Mouse (Mus musculus) MEL (cell line): ENCODE measurements around the gene Acrbp. TPM values are rescaled to one million over a fixed set of nuclear protein-coding genes. Genes with fewer than 3 reads are reported as not detected.
"Not testable (repeated sequence)": the region's sequence is repeated elsewhere in the genome, so short reads cannot be mapped to it uniquely, and the experiment has no call there.

Source experiments
- DNase-seq: peaks from one replicate; pipeline ENCODE4 v3.0.0; 2011; ENCODE audit warnings: low read depth, low spot score
- H3K27ac ChIP-seq: 2 replicates; pipeline ENCODE4 v1.5.1; 2012; ENCODE audit warnings: low read depth, mild to moderate bottlenecking, control low read depth, low read length, moderate library complexity; ENCODE audit not compliant: control insufficient read depth
- H3K27me3 ChIP-seq, 2 experiments: fragments of 150-350 bp in 1 of 2; sonication (generic) in 1 of 2; 2 replicates each; pipeline ENCODE4 v1.6.1; 2012; ENCODE audit warnings: low read length in 2 of 2, mild to moderate bottlenecking in 2 of 2, improper control_type of control experiment in 1 of 2, moderate library complexity in 1 of 2; ENCODE audit not compliant: insufficient read depth in 2 of 2, control insufficient read depth in 1 of 2
- H3K36me3 ChIP-seq, 2 experiments: 2 replicates each; pipeline ENCODE4 v1.6.1; 2012 to 2014; ENCODE audit warnings: low read length in 2 of 2, improper control_type of control experiment in 1 of 2, inconsistent platforms in 1 of 2, mild to moderate bottlenecking in 1 of 2; ENCODE audit not compliant: insufficient read depth in 2 of 2, control insufficient read depth in 1 of 2
- H3K4me1 ChIP-seq, 2 experiments: fragments of 150-350 bp in 1 of 2; sonication (generic) in 1 of 2; 2 replicates each; pipeline ENCODE4 v1.6.1; 2012; ENCODE audit warnings: low read length in 2 of 2, improper control_type of control experiment in 1 of 2, mild to moderate bottlenecking in 1 of 2; ENCODE audit not compliant: insufficient read depth in 2 of 2, control insufficient read depth in 1 of 2
- H3K4me3 ChIP-seq, 2 experiments: fragments of 150-350 bp in 1 of 2; sonication (generic) in 1 of 2; 2 replicates each; pipeline ENCODE4 v1.5.1; 2012; ENCODE audit warnings: low read depth in 2 of 2, low read length in 2 of 2, mild to moderate bottlenecking in 2 of 2, moderate library complexity in 2 of 2, control low read depth in 1 of 2, improper control_type of control experiment in 1 of 2; ENCODE audit not compliant: control insufficient read depth in 1 of 2, insufficient read depth in 1 of 2
- H3K79me2 ChIP-seq: 2 replicates; pipeline ENCODE4 v1.6.1; 2012; ENCODE audit warnings: mild to moderate bottlenecking, low read length, moderate library complexity; ENCODE audit not compliant: control insufficient read depth, poor library complexity, insufficient read depth
- H3K9ac ChIP-seq: 2 replicates; pipeline ENCODE4 v1.6.1; 2012; ENCODE audit warnings: low read depth, mild to moderate bottlenecking, control low read depth, low read length, moderate library complexity; ENCODE audit not compliant: control insufficient read depth, poor library complexity, severe bottlenecking
- H3K9me3 ChIP-seq: fragments of 150-350 bp; sonication (generic); replicated peaks from 2 replicates; pipeline ENCODE4 v1.6.1; 2012; ENCODE audit warnings: mild to moderate bottlenecking, low read length, improper control_type of control experiment, moderate library complexity; ENCODE audit not compliant: insufficient read depth
- BHLHE40 ChIP-seq: IDR thresholded peaks from 2 replicates; pipeline ENCODE4 v1.6.1; 2012; ENCODE audit warnings: low read depth, mild to moderate bottlenecking, inconsistent platforms, low read length, improper control_type of control experiment, borderline replicate concordance
- CTCF ChIP-seq, 3 experiments: IDR thresholded peaks in 2 of 3; conservative IDR thresholded peaks in 1 of 3; 2 replicates each; pipeline ENCODE4 v1.5.1; 2011 to 2012; ENCODE audit warnings: low read length in 3 of 3, low read depth in 2 of 3, mild to moderate bottlenecking in 2 of 3, improper control_type of control experiment in 1 of 3, inconsistent platforms in 1 of 3, mixed read lengths in 1 of 3, moderate library complexity in 1 of 3; ENCODE audit not compliant: control insufficient read depth in 1 of 3, insufficient read depth in 1 of 3, poor library complexity in 1 of 3, severe bottlenecking in 1 of 3
- EP300 ChIP-seq, 2 experiments: IDR thresholded peaks; 2 replicates each; pipeline ENCODE4 v1.6.1; 2011; ENCODE audit warnings: improper control_type of control experiment in 2 of 2, low read length in 2 of 2, low read depth in 1 of 2, mild to moderate bottlenecking in 1 of 2
- JUND ChIP-seq: IDR thresholded peaks from 2 replicates; pipeline ENCODE4 v1.6.1; 2011; ENCODE audit warnings: low read depth, mild to moderate bottlenecking, improper control_type of control experiment, low read length
- NELFE ChIP-seq: IDR thresholded peaks from 2 replicates; pipeline ENCODE4 v1.6.1; 2011; ENCODE audit warnings: low read depth, low read length, improper control_type of control experiment
- NRF1 ChIP-seq: IDR thresholded peaks from 2 replicates; pipeline ENCODE4 v1.6.1; 2014; ENCODE audit warnings: low read depth, mild to moderate bottlenecking, inconsistent platforms, low read length, improper control_type of control experiment, moderate library complexity; ENCODE audit not compliant: poor library complexity, insufficient read depth, severe bottlenecking
- POLR2A ChIP-seq, 2 experiments: IDR thresholded peaks; 2 replicates each; pipeline ENCODE4 v1.6.1; 2011 to 2012; ENCODE audit warnings: low read length in 2 of 2, mild to moderate bottlenecking in 2 of 2, control low read depth in 1 of 2, improper control_type of control experiment in 1 of 2, low read depth in 1 of 2, moderate library complexity in 1 of 2; ENCODE audit not compliant: control insufficient read depth in 1 of 2, insufficient read depth in 1 of 2, poor library complexity in 1 of 2
- POLR2AphosphoS2 ChIP-seq: IDR thresholded peaks from 2 replicates; pipeline ENCODE4 v1.6.1; 2011; ENCODE audit warnings: low read length, improper control_type of control experiment
- POLR2AphosphoS5 ChIP-seq: IDR thresholded peaks from 2 replicates; pipeline ENCODE4 v1.6.1; 2012; ENCODE audit warnings: low read depth, borderline replicate concordance, mild to moderate bottlenecking, inconsistent platforms, low read length, moderate library complexity, mixed read lengths
- RAD21 ChIP-seq: IDR thresholded peaks from 2 replicates; pipeline ENCODE4 v1.6.1; 2011; ENCODE audit warnings: mild to moderate bottlenecking, low read depth, low read length, improper control_type of control experiment
- SMC3 ChIP-seq: IDR thresholded peaks from 2 replicates; pipeline ENCODE4 v1.6.1; 2011; ENCODE audit warnings: low read depth, low read length, improper control_type of control experiment
- TBP ChIP-seq: IDR thresholded peaks from 2 replicates; pipeline ENCODE4 v1.8.0; 2011; ENCODE audit warnings: low read depth, low read length, improper control_type of control experiment
- UBTF ChIP-seq: IDR thresholded peaks from 2 replicates; pipeline ENCODE4 v1.6.1; 2012; ENCODE audit warnings: low read depth, mild to moderate bottlenecking, inconsistent platforms, low read length, improper control_type of control experiment, moderate library complexity, borderline replicate concordance; ENCODE audit not compliant: insufficient read depth
- USF1 ChIP-seq: IDR thresholded peaks from 2 replicates; pipeline ENCODE4 v1.6.1; 2014; ENCODE audit warnings: low read depth, mild to moderate bottlenecking, inconsistent platforms, low read length, improper control_type of control experiment, moderate library complexity
- ZC3H11A ChIP-seq: IDR thresholded peaks from 2 replicates; pipeline ENCODE4 v1.6.1; 2012; ENCODE audit warnings: low read depth, mild to moderate bottlenecking, inconsistent platforms, low read length, improper control_type of control experiment
- ZKSCAN1 ChIP-seq: IDR thresholded peaks from 2 replicates; pipeline ENCODE4 v1.6.1; 2012; ENCODE audit warnings: low read depth, mild to moderate bottlenecking, inconsistent platforms, low read length, improper control_type of control experiment, moderate library complexity
- polyA plus RNA-seq, 2 experiments: library from polyadenylated mRNA; stranded (reverse) in 1 of 2; unstranded in 1 of 2; fragments of >175 nt in 1 of 2; fragments of >200 nt in 1 of 2; gene quantifications; 2 replicates each; pipeline versions ENCODE4 v1.2.1 to v1.2.4; 2012; ENCODE audit warnings: low replicate concordance in 2 of 2, low read depth in 1 of 2; ENCODE audit not compliant: insufficient read length in 2 of 2, insufficient read depth in 1 of 2, missing spikeins in 1 of 2
- total RNA-seq: library from RNA; depleted of rRNA; stranded (reverse); fragments of 300-350 nt; gene quantifications from 2 replicates; pipeline ENCODE4 v1.2.3, GENCODE M21; 2012

Gene Acrbp
- total and polyA plus RNA-seq, 3 experiments: 3.3 to 5.3 TPM; not detected in 1

GRCm38 (mm10) chr6:125030532-125030931, 19.0 kb upstream of the Acrbp start:
- peak; percentile 58 for DNase-seq
- H3K36me3 ChIP-seq: peaks cover 0 to 22% of the 10 kb centered on the region in 2 experiments; a peak in 2 of 4 replicates
- not testable (repeated sequence) for H3K9me3 ChIP-seq, H3K27ac ChIP-seq, H3K4me1 ChIP-seq, H3K4me3 ChIP-seq, H3K9ac ChIP-seq, H3K79me2 ChIP-seq, H3K27me3 ChIP-seq
- TF ChIP-seq SMC3 (peak; percentile 44), CTCF (IDR thresholded peaks at IDR 0.05 in 2 of 3, conservative IDR thresholded peaks at IDR 0.05 in 1 of 3; ENCODE audit: control insufficient read depth in 1 of 3, insufficient read depth in 1 of 3, low read depth in 2 of 3, low read length in 3 of 3, poor library complexity in 1 of 3, severe bottlenecking in 1 of 3) (peak; percentile 73 to 83 (median 82)), RAD21 (peak; percentile 6; the same call in 1 of the 2 replicates)

GRCm38 (mm10) chr6:125031604-125032003, 17.9 kb upstream of the Acrbp start:
- Histone ChIP-seq H3K9ac (no peak overlapping the region), H3K9me3 (no peaks in the 10 kb centered on the region), H3K27ac (no peak overlapping the region), H3K4me3 (no peak overlapping the region), H3K79me2 (no peaks in the 10 kb centered on the region), H3K36me3 (peaks cover 0 to 17% of the 10 kb centered on the region in 2 experiments; a peak in 2 of 4 replicates), H3K27me3 (no peaks in the 10 kb centered on the region), H3K4me1 (no peaks in the 10 kb centered on the region)
- TF ChIP-seq ZC3H11A (no peak), SMC3 (no peak), TBP (no peak), NELFE (no peak), RAD21 (no peak), UBTF (no peak), USF1 (no peak), EP300 (IDR thresholded peaks at IDR 0.05; ENCODE audit: low read depth in 1 of 2, low read length in 2 of 2) (no peak), POLR2A (IDR thresholded peaks at IDR 0.05; ENCODE audit: control insufficient read depth in 1 of 2, insufficient read depth in 1 of 2, low read depth in 1 of 2, low read length in 2 of 2, poor library complexity in 1 of 2) (no peak), POLR2AphosphoS2 (no peak), ZKSCAN1 (no peak), JUND (no peak)
- DNase-seq: no peak

GRCm38 (mm10) chr6:125038666-125039065, 10.8 kb upstream of the Acrbp start:
- peaks cover 4 to 22% of the 10 kb centered on the region in 2 experiments for H3K36me3 ChIP-seq
- TF ChIP-seq NRF1: no peak
- no peak for TF ChIP-seq UBTF
- TF ChIP-seq SMC3: no peak
- no peak for TF ChIP-seq BHLHE40
- no peak for TF ChIP-seq ZC3H11A
- TF ChIP-seq POLR2AphosphoS5: no peak
- H3K4me3 ChIP-seq: no peak overlapping the region
- DNase-seq: no peak
- H3K79me2 ChIP-seq: peaks cover 5% of the 10 kb centered on the region; the same call in 1 of the 2 replicates
- H3K9me3 ChIP-seq: no peaks in the 10 kb centered on the region
- H3K4me1 ChIP-seq: peaks cover 13 to 18% of the 10 kb centered on the region in 2 experiments
- peak overlapping the region; percentile 86 for H3K27ac ChIP-seq
- H3K27me3 ChIP-seq: no peaks in the 10 kb centered on the region
- no peak overlapping the region for H3K9ac ChIP-seq
